Mouse (Mus musculus): ENCODE results near the gene Glud1. TPM values are rescaled to one million over a fixed set of nuclear protein-coding genes. Genes with fewer than 3 reads are reported as not detected.

Glud1 gene
- total and polyA plus RNA-seq, 2 experiments from 2014 or later: 55.9 to 58.3 TPM

DNA sequence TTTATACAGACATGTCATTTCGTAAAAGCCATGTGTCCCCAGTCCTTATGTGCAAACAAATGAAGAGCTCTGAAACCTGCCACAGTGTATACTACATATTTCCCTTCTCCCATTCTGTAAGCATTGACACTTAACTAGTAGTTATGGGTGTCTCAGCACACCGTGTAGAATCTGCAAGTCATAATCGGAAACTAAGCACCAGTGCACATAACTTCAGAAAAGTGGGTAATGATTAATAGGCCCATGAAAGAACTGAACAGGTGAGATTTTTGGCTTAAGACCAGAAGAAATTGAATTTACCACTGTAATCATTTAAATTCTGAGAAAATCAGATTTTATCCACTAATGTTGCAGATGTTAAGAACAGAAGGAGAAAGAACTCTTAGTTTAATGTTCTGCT, 4.3 kb downstream of the Glud1 start:
- Histone ChIP-seq H3K27me3 (ENCODE audit: control insufficient read depth, insufficient read depth, low read length) (no peaks in the 10 kb centered on the region), H3K27ac (ENCODE audit: low read depth) (no peak overlapping the region), H3K9ac (replicated peaks; ENCODE audit: low read depth, low read length) (no peak overlapping the region), H3K9me3 (replicated peaks; ENCODE audit: control insufficient read depth, low read length) (no peaks in the 10 kb centered on the region), H3K4me1 (ENCODE audit: control insufficient read depth, insufficient read depth) (peaks cover 11% of the 10 kb centered on the region), H3K4me2 (ENCODE audit: low read depth, low read length) (no peak overlapping the region), H3K36me3 (replicated peaks; ENCODE audit: control insufficient read depth, insufficient read depth, low read length) (peaks cover 6% of the 10 kb centered on the region), H3K4me3 (ENCODE audit: low read depth, low read length) (no peak overlapping the region)
- no peak for TF ChIP-seq EP300 (IDR thresholded peaks at IDR 0.05; ENCODE audit: low read depth)
- no peak for TF ChIP-seq CTCF (IDR thresholded peaks at IDR 0.05; ENCODE audit: low read depth)
- WGBS: 85% methylated on average over 3 of the region's 3 CpGs
- ATAC-seq (ENCODE audit: insufficient read depth, low read depth) (no peak), DNase-seq (ENCODE audit: low spot score) (no peak)

DNA sequence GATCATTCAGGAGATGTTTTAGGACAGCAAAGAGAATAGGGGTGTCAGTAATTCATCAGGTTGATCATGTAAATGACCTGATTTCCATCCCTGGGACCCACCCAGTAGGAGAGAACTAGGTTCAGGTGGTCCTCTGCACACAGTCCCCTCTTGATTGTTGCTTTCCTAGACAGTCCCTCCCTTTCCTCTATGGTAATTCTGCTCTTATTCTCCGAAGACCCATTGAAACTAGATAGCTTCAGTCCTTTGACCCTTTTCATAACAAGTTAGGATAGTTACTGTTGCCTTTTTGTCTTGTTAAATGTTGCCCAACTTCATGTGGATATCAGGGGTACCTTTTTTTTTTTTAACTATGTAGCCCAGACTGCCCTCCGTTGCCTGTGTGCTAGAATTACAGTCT, 5.8 kb downstream of the Glud1 start:
- H3K9me3 ChIP-seq (replicated peaks; ENCODE audit: control insufficient read depth, low read length): no peaks in the 10 kb centered on the region
- TF ChIP-seq EP300 (IDR thresholded peaks at IDR 0.05; ENCODE audit: low read depth) (no peak), CTCF (IDR thresholded peaks at IDR 0.05; ENCODE audit: low read depth) (no peak)
- no peak for ATAC-seq (ENCODE audit: insufficient read depth, low read depth)
- 92% methylated on average over 2 of the region's 2 CpGs for WGBS
- H3K27me3 ChIP-seq (ENCODE audit: control insufficient read depth, insufficient read depth, low read length): no peaks in the 10 kb centered on the region
- H3K27ac ChIP-seq (ENCODE audit: low read depth): no peak overlapping the region
- H3K4me3 ChIP-seq (ENCODE audit: low read depth, low read length): no peak overlapping the region
- H3K36me3 ChIP-seq (replicated peaks; ENCODE audit: control insufficient read depth, insufficient read depth, low read length): peaks cover 9% of the 10 kb centered on the region
- no peak overlapping the region for H3K9ac ChIP-seq (replicated peaks; ENCODE audit: low read depth, low read length)
- DNase-seq (ENCODE audit: low spot score): no peak
- no peak overlapping the region for H3K4me2 ChIP-seq (ENCODE audit: low read depth, low read length)
- H3K4me1 ChIP-seq (ENCODE audit: control insufficient read depth, insufficient read depth): peaks cover 11% of the 10 kb centered on the region

DNA sequence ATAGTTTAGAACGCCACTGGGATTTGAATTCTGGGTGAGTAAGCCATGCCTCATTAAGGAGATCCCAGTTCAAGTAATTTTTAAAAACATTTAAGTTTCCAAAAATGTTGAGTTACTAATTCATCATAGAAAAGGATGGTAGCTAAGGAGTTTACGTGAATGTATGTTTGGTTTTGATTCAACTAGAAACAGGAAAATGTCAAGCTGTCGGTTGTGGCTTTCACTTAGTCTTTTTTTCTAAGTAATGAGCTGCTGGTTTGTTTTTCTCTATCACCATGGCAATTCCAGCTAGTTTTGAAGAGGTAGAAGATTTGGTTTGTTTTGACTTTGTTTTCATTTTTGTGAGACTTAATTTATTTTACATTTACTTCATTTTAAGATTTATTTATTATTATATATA, 6.9 kb downstream of the Glud1 start:
- 88% methylated on average over 3 of the region's 3 CpGs for WGBS
- Histone ChIP-seq H3K27me3 (ENCODE audit: control insufficient read depth, insufficient read depth, low read length) (no peaks in the 10 kb centered on the region), H3K4me1 (ENCODE audit: control insufficient read depth, insufficient read depth) (peaks cover 6% of the 10 kb centered on the region), H3K4me3 (ENCODE audit: low read depth, low read length) (no peak overlapping the region), H3K9ac (replicated peaks; ENCODE audit: low read depth, low read length) (no peak overlapping the region), H3K36me3 (replicated peaks; ENCODE audit: control insufficient read depth, insufficient read depth, low read length) (peaks cover 13% of the 10 kb centered on the region), H3K9me3 (replicated peaks; ENCODE audit: control insufficient read depth, low read length) (no peaks in the 10 kb centered on the region), H3K4me2 (ENCODE audit: low read depth, low read length) (no peak overlapping the region), H3K27ac (ENCODE audit: low read depth) (no peak overlapping the region)
- TF ChIP-seq EP300 (IDR thresholded peaks at IDR 0.05; ENCODE audit: low read depth): no peak
- no peak for TF ChIP-seq CTCF (IDR thresholded peaks at IDR 0.05; ENCODE audit: low read depth)
- ATAC-seq (ENCODE audit: insufficient read depth, low read depth) (no peak), DNase-seq (ENCODE audit: low spot score) (no peak)

DNA sequence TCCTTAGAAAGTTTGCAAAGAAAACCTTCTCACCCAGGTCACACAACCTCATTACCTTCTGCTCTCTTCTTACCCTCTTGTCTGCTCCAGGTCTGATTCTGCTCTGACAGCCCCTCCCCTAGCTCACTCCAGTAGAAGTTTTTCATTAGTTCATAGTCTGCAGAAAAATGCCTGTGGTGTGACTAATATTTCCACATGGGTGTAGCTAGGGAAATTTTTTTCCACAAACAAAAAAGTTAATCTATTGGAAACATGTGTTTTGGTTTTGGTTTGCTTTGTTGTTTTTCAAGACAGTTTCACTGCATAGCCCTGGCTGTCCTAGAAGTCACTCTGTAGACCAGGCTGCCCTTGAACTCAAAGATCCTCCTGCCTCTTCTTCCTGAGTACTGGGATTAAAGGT, 7.6 kb downstream of the Glud1 start:
- Histone ChIP-seq H3K27ac (ENCODE audit: low read depth) (no peak overlapping the region), H3K4me3 (ENCODE audit: low read depth, low read length) (no peak overlapping the region), H3K36me3 (replicated peaks; ENCODE audit: control insufficient read depth, insufficient read depth, low read length) (peaks cover 17% of the 10 kb centered on the region), H3K9me3 (replicated peaks; ENCODE audit: control insufficient read depth, low read length) (no peaks in the 10 kb centered on the region), H3K4me2 (ENCODE audit: low read depth, low read length) (no peak overlapping the region), H3K9ac (replicated peaks; ENCODE audit: low read depth, low read length) (no peak overlapping the region), H3K27me3 (ENCODE audit: control insufficient read depth, insufficient read depth, low read length) (no peaks in the 10 kb centered on the region), H3K4me1 (ENCODE audit: control insufficient read depth, insufficient read depth) (peaks cover 3% of the 10 kb centered on the region; the same call in 1 of the 2 replicates)
- DNase-seq (ENCODE audit: low spot score) (no peak), ATAC-seq (ENCODE audit: insufficient read depth, low read depth) (no peak)
- TF ChIP-seq EP300 (IDR thresholded peaks at IDR 0.05; ENCODE audit: low read depth): no peak

DNA sequence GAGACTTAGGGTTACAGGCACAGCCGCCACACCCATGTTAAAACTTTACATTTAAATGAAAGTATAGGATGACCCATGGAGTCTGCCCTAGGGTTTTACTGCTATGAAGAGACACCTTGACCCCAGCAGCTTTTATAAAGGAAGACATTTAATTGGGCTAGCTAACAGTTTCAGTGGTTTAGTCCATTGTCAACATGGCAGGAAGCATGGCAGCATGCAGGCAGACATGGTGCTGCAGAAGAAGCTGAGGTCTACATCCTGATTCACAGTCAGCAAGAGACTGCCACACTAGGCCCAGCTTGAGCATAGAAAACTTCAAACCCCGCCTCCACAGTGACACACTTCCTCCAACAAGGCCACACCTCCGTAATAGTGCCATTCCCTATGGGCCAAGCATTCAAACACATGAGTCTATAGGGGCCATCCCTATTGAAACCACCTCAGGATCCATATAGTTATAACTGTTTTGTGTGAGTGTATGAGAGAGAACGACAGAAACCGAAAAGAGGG, 13.1 kb downstream of the Glud1 start:
- Histone ChIP-seq H3K27ac (ENCODE audit: low read depth) (no peak overlapping the region), H3K9me3 (replicated peaks; ENCODE audit: control insufficient read depth, low read length) (no peaks in the 10 kb centered on the region), H3K36me3 (replicated peaks; ENCODE audit: control insufficient read depth, insufficient read depth, low read length) (peaks cover 55% of the 10 kb centered on the region), H3K4me2 (ENCODE audit: low read depth, low read length) (no peak overlapping the region), H3K9ac (replicated peaks; ENCODE audit: low read depth, low read length) (no peak overlapping the region), H3K4me3 (ENCODE audit: low read depth, low read length) (no peak overlapping the region), H3K27me3 (ENCODE audit: control insufficient read depth, insufficient read depth, low read length) (no peaks in the 10 kb centered on the region), H3K4me1 (ENCODE audit: control insufficient read depth, insufficient read depth) (no peaks in the 10 kb centered on the region)
- DNase-seq (ENCODE audit: low spot score): no peak
- no peak for ATAC-seq (ENCODE audit: insufficient read depth, low read depth)
- WGBS: 91% methylated on average over 5 of the region's 5 CpGs
- TF ChIP-seq CTCF (IDR thresholded peaks at IDR 0.05; ENCODE audit: low read depth): no peak
- no peak for TF ChIP-seq EP300 (IDR thresholded peaks at IDR 0.05; ENCODE audit: low read depth)

DNA sequence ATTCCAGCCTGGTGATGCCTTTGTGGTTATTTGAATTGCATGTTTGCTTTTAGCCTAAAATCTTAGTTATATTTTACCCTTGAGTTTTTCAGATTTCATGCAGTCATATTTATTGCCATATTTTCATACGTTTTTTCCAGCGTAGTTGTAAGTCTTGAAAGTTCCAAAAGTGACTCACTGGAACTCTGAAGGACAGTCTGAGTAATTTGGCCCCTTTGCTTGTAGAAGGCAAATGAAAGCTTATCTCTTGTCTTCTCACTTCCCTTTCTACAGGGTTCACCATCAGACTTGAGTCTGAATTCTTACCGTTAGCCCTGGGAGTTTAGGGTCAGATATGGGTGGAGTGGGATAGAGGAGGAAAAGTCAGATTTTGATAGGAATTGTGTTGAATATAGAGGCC, 16.1 kb downstream of the Glud1 start:
- no peak for TF ChIP-seq CTCF (IDR thresholded peaks at IDR 0.05; ENCODE audit: low read depth)
- TF ChIP-seq EP300 (IDR thresholded peaks at IDR 0.05; ENCODE audit: low read depth): no peak
- Histone ChIP-seq H3K9ac (replicated peaks; ENCODE audit: low read depth, low read length) (no peak overlapping the region), H3K9me3 (replicated peaks; ENCODE audit: control insufficient read depth, low read length) (no peaks in the 10 kb centered on the region), H3K4me1 (ENCODE audit: control insufficient read depth, insufficient read depth) (no peaks in the 10 kb centered on the region), H3K27ac (ENCODE audit: low read depth) (no peak overlapping the region), H3K27me3 (ENCODE audit: control insufficient read depth, insufficient read depth, low read length) (no peaks in the 10 kb centered on the region), H3K4me2 (ENCODE audit: low read depth, low read length) (no peak overlapping the region), H3K4me3 (ENCODE audit: low read depth, low read length) (no peak overlapping the region), H3K36me3 (replicated peaks; ENCODE audit: control insufficient read depth, insufficient read depth, low read length) (peaks cover 70% of the 10 kb centered on the region)
- ATAC-seq (ENCODE audit: insufficient read depth, low read depth) (no peak), DNase-seq (ENCODE audit: low spot score) (no peak)
- 80% methylated on average over 3 of the region's 3 CpGs for WGBS
